Mouse (Mus musculus) thymus, adult 2 months (tissue): ENCODE measurements around the gene Pdxk.

Source experiments
- CTCF ChIP-seq: fragments of 200-500 bp; IDR thresholded peaks from 2 replicates; pipeline ENCODE4 v1.5.1; 2012; ENCODE audit warnings: mild to moderate bottlenecking, control low read depth, low read length, moderate library complexity, borderline replicate concordance; ENCODE audit not compliant: control insufficient read depth, poor library complexity, insufficient read depth; ENCODE audit errors: extremely low read depth
- POLR2A ChIP-seq: fragments of 200-500 bp; IDR thresholded peaks from 2 replicates; pipeline ENCODE4 v1.6.1; 2012; ENCODE audit warnings: mild to moderate bottlenecking, low read length, control low read depth, moderate library complexity; ENCODE audit not compliant: control insufficient read depth, poor library complexity, insufficient read depth; ENCODE audit errors: extremely low read depth

- TF ChIP-seq CTCF (no peak), POLR2A (no peak)
Measured at GRCm38 (mm10) chr10:78441606-78442005, 23.2 kb downstream of the Pdxk start.
